In genomic region chr1:84155585-84155930, GRCm38 (mm10) we compare ENCODE assay signal across 16 mouse cellular contexts.
DNase-seq lines count a peak whose midpoint lies in the region; ATAC-seq and TF ChIP-seq lines count a peak whose summit lies in the region.
"Had no signal": no experiment of that assay in that cellular context is flagged by ENCODE, and none has a peak within 500 bp of the region (broad histone marks: within the 10 kb centered on the region; RNA-seq: fewer than 3 reads in every experiment).

No protein-coding gene starts in this region.

- no peaks in the 10 kb centered on the region for H3K4me1 ChIP-seq in neural tube, embryonic 11.5 days (ENCODE audit: control insufficient read depth, insufficient read depth, low read length)
- no peaks in the 10 kb centered on the region for H3K4me1 ChIP-seq in hindbrain, embryonic 11.5 days (replicated peaks; ENCODE audit: control insufficient read depth, insufficient read depth, low read length)
- H3K4me1 ChIP-seq in midbrain, embryonic 13.5 days (replicated peaks) = peaks cover 17% of the 10 kb centered on the region
- H3K4me1 ChIP-seq in intestine, postnatal 0 days (replicated peaks; ENCODE audit: control insufficient read depth, insufficient read depth, low read length) = no peaks in the 10 kb centered on the region
- H3K4me1 ChIP-seq: limb, embryonic 10.5 days; liver, embryonic 15.5 days had no signal

- no peaks in the 10 kb centered on the region for H3K9me3 ChIP-seq in neural tube, embryonic 11.5 days (ENCODE audit: control insufficient read depth, low read length)
- H3K9me3 ChIP-seq in hindbrain, embryonic 11.5 days (ENCODE audit: control insufficient read depth, low read length) = no peaks in the 10 kb centered on the region
- no peaks in the 10 kb centered on the region; the same call in 1 of the 2 replicates for H3K9me3 ChIP-seq in midbrain, embryonic 13.5 days
- H3K9me3 ChIP-seq in intestine, postnatal 0 days (ENCODE audit: control insufficient read depth) = no peaks in the 10 kb centered on the region
- H3K9me3 ChIP-seq: limb, embryonic 10.5 days; liver, embryonic 15.5 days had no signal

- peak; percentile 67; the same call in 1 of the 2 replicates for ATAC-seq in neural tube, embryonic 11.5 days (ENCODE audit: insufficient read depth, low FRiP score, low TSS enrichment)
- ATAC-seq in hindbrain, embryonic 11.5 days (ENCODE audit: low FRiP score) = peak; percentile 75
- ATAC-seq in midbrain, embryonic 13.5 days = peak; percentile 73
- ATAC-seq in erythroblast, adult 5-6 weeks (replicated peaks; ENCODE audit: low FRiP score, poor library complexity, severe bottlenecking) = no peak
- ATAC-seq in intestine, postnatal 0 days = no peak

- WGBS in neural tube, embryonic 11.5 days = 14% methylated on average over 2 of the region's 2 CpGs
- 15% methylated on average over 2 of the region's 2 CpGs for WGBS in hindbrain, embryonic 11.5 days
- WGBS in midbrain, embryonic 13.5 days = 12% methylated on average over 2 of the region's 2 CpGs
- WGBS in intestine, postnatal 0 days = 34% methylated on average over 2 of the region's 2 CpGs

- no peak for DNase-seq in neural tube, embryonic 11.5 days (ENCODE audit: low spot score)
- DNase-seq in neural tube, embryonic 10.5 days (ENCODE audit: extremely low spot score, low spot score) = no peak
- DNase-seq in hindbrain, embryonic 11.5 days (ENCODE audit: low spot score) = no peak
- DNase-seq in layer of hippocampus, adult 9-10 months (ENCODE audit: low spot score) = no peak
- no peak for DNase-seq in layer of hippocampus, adult 8-10 months (ENCODE audit: low spot score in 2 of 2)
- DNase-seq: adrenal gland, postnatal 10 days; heart, adult 18-20 months; heart, postnatal 36 days; lung, postnatal 36 days; thymus, adult 18-20 months had no signal

- TF ChIP-seq CTCF in intestine, postnatal 0 days (IDR thresholded peaks at IDR 0.05; ENCODE audit: low read depth) = no peak

- peak overlapping the region; percentile 23; the same call in 1 of the 2 replicates for H3K4me2 ChIP-seq in neural tube, embryonic 11.5 days (ENCODE audit: low read depth)
- no peak overlapping the region for H3K4me2 ChIP-seq in hindbrain, embryonic 11.5 days (replicated peaks; ENCODE audit: low read depth, low read length)
- 0 out of 2 replicates have a peak overlapping the region, but pooled peaks have one; percentile 5 for H3K4me2 ChIP-seq in midbrain, embryonic 13.5 days (replicated peaks)
- no peak overlapping the region for H3K4me2 ChIP-seq in intestine, postnatal 0 days (replicated peaks; ENCODE audit: low read depth)
- H3K4me2 ChIP-seq: liver, embryonic 15.5 days had no signal

- no peak overlapping the region for H3K9ac ChIP-seq in neural tube, embryonic 11.5 days (ENCODE audit: low read length)
- peak overlapping the region; percentile 5; the same call in 1 of the 2 replicates for H3K9ac ChIP-seq in hindbrain, embryonic 11.5 days (ENCODE audit: low read depth, low read length)
- H3K9ac ChIP-seq in midbrain, embryonic 13.5 days (replicated peaks) = no peak overlapping the region
- H3K9ac ChIP-seq in intestine, postnatal 0 days (ENCODE audit: low read depth, low read length) = no peak overlapping the region
- H3K9ac ChIP-seq: liver, embryonic 15.5 days had no signal

- H3K4me3 ChIP-seq in neural tube, embryonic 11.5 days (ENCODE audit: low read depth, low read length) = no peak overlapping the region
- H3K4me3 ChIP-seq in hindbrain, embryonic 11.5 days (ENCODE audit: low read depth, low read length) = no peak overlapping the region
- no peak overlapping the region for H3K4me3 ChIP-seq in midbrain, embryonic 13.5 days (replicated peaks)
- no peak overlapping the region for H3K4me3 ChIP-seq in intestine, postnatal 0 days (ENCODE audit: low read depth, low read length)
- H3K4me3 ChIP-seq: limb, embryonic 10.5 days; liver, embryonic 15.5 days; myocyte had no signal

- H3K27ac ChIP-seq in neural tube, embryonic 11.5 days (ENCODE audit: low read depth, low read length) = 0 out of 2 replicates have a peak overlapping the region, but pooled peaks have one; percentile 1
- peak overlapping the region; percentile 56 for H3K27ac ChIP-seq in hindbrain, embryonic 11.5 days (ENCODE audit: low read depth, low read length)
- H3K27ac ChIP-seq in midbrain, embryonic 13.5 days = peak overlapping the region; percentile 79
- H3K27ac ChIP-seq in intestine, postnatal 0 days (ENCODE audit: low read depth, low read length) = no peak overlapping the region
- H3K27ac ChIP-seq: limb, embryonic 10.5 days; liver, embryonic 15.5 days had no signal

- H3K36me3 ChIP-seq in neural tube, embryonic 11.5 days (ENCODE audit: control insufficient read depth, insufficient read depth, low read length) = no peaks in the 10 kb centered on the region
- no peaks in the 10 kb centered on the region for H3K36me3 ChIP-seq in hindbrain, embryonic 11.5 days (ENCODE audit: control insufficient read depth, insufficient read depth, low read length)
- no peaks in the 10 kb centered on the region; the same call in 1 of the 2 replicates for H3K36me3 ChIP-seq in midbrain, embryonic 13.5 days
- no peaks in the 10 kb centered on the region for H3K36me3 ChIP-seq in intestine, postnatal 0 days (ENCODE audit: control insufficient read depth, insufficient read depth)
- H3K36me3 ChIP-seq: limb, embryonic 10.5 days; liver, embryonic 15.5 days had no signal

- no peaks in the 10 kb centered on the region for H3K27me3 ChIP-seq in neural tube, embryonic 11.5 days (ENCODE audit: control insufficient read depth, insufficient read depth, low read length)
- H3K27me3 ChIP-seq in hindbrain, embryonic 11.5 days (ENCODE audit: control insufficient read depth, insufficient read depth, low read length) = no peaks in the 10 kb centered on the region
- no peaks in the 10 kb centered on the region for H3K27me3 ChIP-seq in midbrain, embryonic 13.5 days
- H3K27me3 ChIP-seq in intestine, postnatal 0 days (replicated peaks; ENCODE audit: control insufficient read depth, insufficient read depth, low read length) = no peaks in the 10 kb centered on the region
- H3K27me3 ChIP-seq: liver, embryonic 15.5 days had no signal

Comparison
In these comparisons a context has a peak if more than half of its experiments do, and no peak if none do; other contexts are left out.
1. ATAC-seq: peak in neural tube, embryonic 11.5 days (single experiment), hindbrain, embryonic 11.5 days (single experiment) and midbrain, embryonic 13.5 days (single experiment); none in erythroblast, adult 5-6 weeks (single experiment) and intestine, postnatal 0 days (single experiment).
2. H3K4me2 ChIP-seq: peak in neural tube, embryonic 11.5 days (single experiment) and midbrain, embryonic 13.5 days (single experiment); none in hindbrain, embryonic 11.5 days (single experiment) and intestine, postnatal 0 days (single experiment).